Mouse (Mus musculus): ENCODE measurements around the gene 1700056E22Rik.
A peak's percentile ranks its signal among the peaks of the same experiment; 100 is the strongest.

1700056E22Rik gene

DNA sequence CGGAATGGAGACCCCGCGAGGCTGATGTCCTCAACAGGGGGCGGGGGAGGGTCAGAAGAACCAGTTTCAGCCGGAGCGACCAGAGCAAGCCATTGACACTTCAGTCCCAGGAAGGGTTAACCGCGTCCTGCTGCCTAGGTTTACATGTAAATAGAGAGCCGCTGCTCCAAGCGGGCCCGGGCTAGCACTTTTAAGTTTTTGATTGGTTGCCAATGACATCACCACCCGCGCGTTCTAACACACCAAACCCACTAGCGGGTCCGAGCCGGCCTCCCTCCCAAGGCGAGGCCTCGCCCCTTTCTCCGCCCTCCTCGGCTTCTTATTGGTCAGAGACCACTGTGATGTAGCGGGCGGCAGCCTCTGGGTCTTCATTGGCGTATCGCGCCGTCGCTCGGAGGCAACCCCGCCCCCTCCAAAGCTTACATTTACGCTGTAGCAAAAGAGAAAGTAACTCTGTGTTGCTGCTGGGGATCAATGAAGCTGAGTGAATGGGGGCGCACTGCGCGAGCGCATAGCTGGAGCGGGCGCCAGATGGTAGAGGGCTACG, at the start of gene 1700056E22Rik:
TSS of gene 1700056E22Rik (minus strand) at position 291 of the 547 bp plus-strand sequence.
- peak; percentile 97 to 98 for DNase-seq

GRCm38 (mm10) chr1:184083166-184083565, 49.1 kb upstream of the 1700056E22Rik start:
- DNase-seq: no peak

DNA sequence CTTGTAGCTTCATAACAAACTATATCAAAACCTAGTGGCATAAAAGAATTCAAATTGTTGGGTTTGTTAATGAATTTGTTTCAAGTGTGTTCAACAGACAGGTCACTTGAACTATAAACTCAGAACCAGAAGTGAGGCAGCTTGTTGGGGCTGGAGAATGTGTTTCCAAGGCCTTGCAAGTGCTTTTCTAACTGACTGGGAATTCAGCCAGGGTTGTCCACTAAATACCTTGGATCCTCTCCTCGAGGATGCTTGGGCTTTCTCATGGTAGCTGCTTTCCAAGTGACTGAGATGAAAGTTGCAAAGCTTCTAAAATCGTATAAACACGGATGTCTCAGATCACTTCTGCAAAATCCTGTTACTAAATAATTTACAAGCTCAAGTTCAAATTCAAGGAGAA, 48.6 kb upstream of the 1700056E22Rik start:
- no peak for DNase-seq

DNA sequence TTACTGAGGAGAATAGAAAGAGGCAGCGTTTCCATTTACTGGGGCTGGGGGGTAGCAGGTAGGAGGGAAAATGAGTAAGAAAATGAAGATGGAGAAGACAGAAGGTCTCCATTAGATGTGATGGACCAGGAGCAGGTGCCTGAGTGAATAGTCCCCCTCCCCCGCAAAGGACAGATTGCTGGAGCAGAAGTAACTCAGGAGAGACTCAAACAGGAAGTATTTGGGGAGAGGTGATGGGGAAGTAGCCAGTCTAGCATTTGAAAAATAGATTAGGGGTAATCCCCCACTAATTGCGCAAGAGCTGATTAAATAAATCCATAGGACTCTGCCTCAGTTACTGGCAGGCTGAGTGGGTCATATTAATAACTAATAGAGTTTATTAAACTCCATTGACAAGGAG, 45.2 kb upstream of the 1700056E22Rik start:
- no peak for DNase-seq

DNA sequence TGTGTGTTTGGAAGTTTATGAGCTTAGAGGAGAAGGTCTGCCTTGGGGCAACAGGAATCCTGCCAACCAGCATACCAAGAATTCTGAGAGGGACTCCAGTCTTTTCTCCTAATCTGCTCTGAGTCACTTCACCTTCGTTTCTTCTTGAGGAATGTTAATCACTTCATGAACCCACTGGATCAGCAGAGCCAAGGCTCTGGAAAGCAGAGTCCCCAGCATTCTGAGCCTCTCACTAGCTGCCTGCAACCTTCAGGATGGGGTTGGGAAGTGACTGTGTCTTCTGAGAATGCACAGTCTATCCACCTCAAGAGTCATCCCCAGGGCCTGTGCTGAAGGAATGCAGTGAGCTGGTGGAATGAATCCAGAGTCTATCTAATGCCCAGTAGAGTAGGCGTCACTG, 42.7 kb upstream of the 1700056E22Rik start:
- no peak for DNase-seq

GRCm38 (mm10) chr1:184076065-184076464, 42.0 kb upstream of the 1700056E22Rik start:
- DNase-seq: no peak

- DNase-seq: no peak
Observed at GRCm38 (mm10) chr1:184068971-184069370, 34.9 kb upstream of the 1700056E22Rik start.

GRCm38 (mm10) chr1:184067704-184068558, 33.8 kb upstream of the 1700056E22Rik start:
- no peak for DNase-seq

DNA sequence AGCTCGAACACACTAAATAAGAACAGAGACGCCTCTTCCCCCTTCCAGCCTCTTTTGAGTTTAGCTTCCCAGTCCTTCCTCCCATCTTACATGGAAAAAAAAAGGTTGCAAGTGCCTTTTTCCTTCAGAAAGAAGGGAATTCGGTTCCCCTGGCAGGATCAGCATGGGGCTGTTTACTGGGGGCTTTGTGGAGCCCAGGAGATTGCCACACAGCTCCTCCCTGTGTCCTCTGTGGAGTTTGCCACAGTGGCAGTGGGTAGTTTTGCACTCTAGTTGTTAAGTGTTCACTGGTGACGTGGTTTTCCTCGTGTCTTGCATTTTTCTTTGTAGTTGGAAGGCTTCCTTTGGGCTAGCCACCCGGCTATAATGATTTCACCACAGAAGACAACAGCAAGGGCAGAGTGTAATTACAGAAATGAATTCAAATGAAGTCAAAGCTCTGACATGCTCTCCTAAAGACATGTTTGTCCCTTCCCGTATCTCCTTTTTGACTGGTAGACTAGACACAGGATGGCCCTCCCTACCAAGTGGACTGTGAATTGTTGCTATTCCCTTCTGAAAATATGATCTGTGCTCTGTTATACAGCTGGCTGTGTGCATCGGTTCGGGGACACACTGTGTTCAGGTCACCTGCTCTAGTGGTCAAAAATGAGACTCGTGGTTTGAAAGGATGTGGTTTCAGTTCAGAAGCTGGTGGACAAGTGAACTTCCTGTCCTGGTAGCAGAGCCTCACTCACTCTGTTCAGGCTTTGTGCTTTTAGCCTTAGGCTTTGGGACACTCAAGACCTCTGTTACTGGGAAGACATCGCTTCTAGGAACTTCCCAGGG, 32.6 kb upstream of the 1700056E22Rik start:
- DNase-seq: no peak

DNA sequence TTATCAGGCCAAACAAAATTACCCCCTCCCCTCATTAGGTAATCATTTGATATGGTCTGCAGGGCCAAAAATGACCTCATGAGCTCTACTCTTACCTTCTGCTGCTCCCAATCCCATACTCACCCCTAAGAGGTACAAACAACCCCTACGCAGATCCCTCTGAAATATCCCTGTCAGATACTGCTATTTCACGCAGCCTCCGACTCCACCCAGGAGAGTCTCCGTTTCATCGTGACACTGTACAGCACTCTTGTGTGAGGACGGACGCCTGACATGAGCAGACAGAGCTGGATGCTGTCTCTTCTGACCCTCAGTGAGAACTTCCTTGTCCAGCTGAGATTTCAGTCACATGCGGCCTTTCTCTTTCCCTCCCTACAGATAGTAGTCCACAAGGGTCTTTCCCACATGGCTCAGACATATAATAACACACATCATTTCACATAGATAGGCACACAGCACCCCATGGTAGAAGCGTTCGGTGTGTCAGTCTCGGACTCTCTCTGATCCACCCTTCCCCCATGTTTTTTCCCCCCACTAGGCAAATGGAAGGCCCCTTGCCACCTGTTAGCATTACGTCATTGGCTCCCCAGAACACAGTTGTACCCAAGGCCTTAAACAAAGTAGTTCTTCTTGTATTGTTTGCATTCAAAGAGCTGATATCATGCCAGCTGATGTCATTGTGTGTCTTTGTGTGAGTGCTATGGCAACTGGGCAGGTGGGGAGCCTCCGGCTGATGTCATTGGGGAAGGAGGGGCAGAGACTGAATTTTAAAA, 31.7 kb upstream of the 1700056E22Rik start:
- no peak for DNase-seq

DNA sequence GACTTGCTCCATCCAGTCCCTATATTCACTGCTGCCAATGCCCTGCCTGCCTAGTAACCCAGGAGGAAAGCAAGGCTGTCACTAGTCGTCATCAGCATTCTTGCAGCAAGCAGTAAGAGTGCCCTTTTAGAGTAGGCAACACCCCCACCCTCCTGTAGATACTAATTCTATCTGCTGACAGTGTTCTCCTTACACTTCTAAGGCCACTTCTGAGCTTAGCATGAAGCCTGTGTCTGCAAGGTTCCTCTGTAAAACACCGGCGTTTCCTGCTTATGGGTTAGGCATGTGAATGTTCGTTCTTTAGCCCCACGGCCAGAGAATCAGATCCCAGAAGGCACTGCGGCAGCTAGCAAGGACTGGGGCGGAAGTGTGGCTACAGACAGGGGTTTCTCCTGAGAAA, 30.2 kb upstream of the 1700056E22Rik start:
- no peak for DNase-seq

DNA sequence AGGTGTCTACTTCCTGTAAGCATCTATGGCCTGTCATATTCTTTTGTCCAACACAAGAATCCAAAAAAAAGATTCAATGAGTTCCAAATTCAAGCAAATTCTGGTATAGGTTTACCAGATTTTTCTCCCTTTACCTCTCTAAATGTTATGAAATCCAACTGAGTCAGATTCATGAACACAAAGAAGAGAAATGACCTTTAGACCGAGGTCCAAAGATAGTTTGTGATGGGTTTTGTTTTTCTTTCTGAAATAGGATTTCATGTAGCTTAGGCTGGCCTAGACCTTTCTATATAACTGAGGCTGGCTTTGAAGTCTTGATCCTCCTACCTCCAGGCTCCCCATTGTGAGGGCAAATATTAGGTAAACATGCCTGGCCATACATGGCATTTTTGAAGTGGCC, 27.8 kb upstream of the 1700056E22Rik start:
- DNase-seq: no peak

DNA sequence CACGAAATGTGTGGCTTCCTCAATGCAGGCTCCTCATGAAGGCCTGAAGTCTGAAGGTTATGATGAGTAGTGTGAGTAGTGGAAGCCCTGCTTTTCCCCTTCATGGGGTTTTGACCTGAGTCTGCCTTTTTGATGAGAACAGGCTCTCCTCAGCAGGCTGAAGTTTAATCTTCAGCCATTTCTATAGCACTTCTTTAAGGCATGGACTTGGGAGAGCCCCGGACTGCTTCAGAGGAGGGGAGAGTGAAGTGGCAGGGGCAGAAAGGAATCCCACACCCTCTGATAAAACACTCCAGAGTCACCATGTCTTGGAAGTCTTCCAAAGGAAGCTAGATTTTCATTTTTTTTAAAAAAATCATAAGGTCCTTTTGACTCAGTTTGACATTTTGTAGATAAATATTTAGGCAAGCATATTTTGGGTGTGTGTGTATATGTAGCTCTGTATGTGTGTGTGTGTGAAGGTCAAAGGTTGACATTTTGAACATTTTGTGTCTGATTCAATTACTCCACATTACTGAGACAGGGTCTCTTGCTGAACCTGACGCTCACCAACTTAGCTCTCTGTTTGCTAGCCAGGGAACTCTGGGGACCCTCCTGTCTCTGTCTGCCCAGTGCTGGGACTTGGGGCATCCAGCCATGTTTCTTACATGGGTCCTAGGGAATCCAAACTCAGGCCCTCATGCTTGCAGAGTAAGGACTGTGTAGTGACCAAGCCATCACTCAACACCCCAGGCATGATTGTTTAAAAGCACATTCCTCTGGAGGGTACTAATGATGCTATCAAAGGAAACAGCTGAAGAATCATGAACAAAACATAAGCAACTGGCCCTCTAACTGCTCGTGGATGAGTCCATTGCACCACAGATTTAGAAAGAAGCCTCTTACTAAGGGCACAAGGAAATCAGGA, 27.0 kb upstream of the 1700056E22Rik start:
- DNase-seq: no peak

DNA sequence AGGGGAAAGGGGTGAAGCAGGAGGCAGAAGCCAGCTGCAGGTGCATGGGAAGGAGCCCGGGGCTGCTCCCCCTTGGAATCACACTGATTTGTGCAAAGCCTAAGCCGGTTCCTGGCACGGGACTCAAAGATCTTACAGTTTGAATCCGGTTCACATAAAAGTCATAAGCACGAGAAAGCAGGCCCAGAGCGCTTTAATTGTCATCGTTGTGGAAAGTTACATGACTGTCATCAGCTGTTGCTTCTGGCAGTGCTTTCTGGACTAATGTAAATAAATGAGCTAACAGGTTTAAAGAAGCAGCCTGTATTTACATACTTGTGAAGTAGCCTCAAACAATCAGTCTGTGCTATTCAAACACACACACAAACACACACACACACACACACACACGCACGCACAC, 26.3 kb upstream of the 1700056E22Rik start:
- DNase-seq: no peak

DNA sequence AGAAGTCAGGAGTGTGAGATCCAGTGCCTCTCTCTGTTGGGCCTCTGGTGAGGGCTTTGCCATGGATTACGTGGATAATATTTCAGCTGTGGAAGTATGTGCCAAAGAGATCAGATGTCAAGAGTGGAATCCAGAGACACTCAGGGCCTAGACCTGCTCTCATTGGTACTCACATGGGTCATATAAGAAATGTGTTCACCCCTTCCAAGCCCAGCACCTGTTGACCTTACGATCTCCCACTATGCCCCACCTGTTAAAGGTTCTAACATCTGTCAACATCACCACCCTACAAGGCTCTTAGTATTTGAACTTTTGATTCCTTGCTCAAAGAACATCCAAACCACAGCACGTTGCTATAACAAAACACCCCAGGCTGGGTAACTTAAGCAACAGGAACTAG, 25.7 kb upstream of the 1700056E22Rik start:
- DNase-seq: no peak

DNA sequence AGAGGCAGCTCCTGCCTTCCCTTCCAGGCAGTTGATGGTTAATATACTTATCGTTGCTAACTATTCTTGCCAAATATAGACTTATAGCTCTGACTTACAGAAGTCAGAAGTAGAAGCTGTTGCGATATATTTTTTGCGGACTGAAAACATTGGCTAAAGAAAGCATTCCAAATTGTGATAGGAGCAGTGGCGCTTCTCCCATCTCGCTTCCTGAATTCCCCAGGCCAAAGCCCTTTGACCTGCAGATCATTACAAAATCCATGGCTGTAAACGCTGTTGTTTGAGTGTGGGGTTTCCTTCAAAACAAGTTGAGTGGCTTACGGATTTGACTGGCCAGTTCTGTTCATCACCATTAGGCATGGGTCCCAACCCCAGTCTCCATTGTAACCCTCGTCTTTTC, 24.1 kb upstream of the 1700056E22Rik start:
- no peak for DNase-seq

- no peak for DNase-seq
Observed at GRCm38 (mm10) chr1:184054176-184054575, 20.1 kb upstream of the 1700056E22Rik start.

DNA sequence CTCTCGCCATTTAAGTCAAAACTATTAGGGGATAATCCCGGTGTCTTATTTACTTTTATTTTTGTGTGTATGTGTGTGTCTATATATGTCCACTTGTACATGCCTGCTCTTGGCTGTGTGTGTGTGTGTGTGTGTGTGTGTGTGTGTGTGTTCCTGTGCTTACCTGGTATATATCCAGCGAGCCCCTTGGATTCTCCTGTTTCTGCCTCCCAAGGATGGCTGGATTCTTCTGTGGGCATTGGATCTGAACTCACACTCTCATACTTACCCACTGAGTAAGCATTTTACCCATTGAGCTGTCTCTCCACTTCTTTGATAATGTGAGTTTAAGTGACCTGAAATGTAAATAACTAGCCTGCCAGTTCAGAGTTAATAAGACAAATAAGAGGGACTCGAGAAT, 19.6 kb upstream of the 1700056E22Rik start:
- no peak for DNase-seq

GRCm38 (mm10) chr1:184053141-184053540, 19.0 kb upstream of the 1700056E22Rik start:
- DNase-seq: no peak

- DNase-seq: no peak
Observed at GRCm38 (mm10) chr1:184052331-184052730, 18.2 kb upstream of the 1700056E22Rik start.

GRCm38 (mm10) chr1:184051824-184052223, 17.7 kb upstream of the 1700056E22Rik start:
- DNase-seq: peak; percentile 68 to 73

DNA sequence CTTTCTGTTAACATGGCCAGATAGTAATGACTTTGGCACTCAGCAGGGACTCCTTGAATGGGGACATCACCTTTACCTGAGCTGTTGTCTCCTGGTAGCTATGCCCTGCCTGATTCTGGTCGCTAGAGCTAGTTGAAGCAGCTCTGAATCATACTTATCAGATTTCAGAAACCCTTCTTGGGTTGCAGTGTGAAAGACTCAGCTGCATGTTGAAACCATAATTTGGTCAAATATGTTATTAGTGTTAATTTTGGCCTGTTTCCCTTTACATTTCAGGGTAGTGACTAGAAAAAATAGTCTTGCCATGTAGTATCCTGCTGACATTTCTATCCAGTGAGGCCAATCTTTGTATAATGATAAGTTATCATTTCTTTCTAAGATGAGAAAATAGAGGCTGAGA, 17.2 kb upstream of the 1700056E22Rik start:
- DNase-seq: no peak

Measured in cerebellum, postnatal 14 days (tissue).